Mouse (Mus musculus) cortical plate, adult 2 months (tissue): ENCODE data around the gene Ewsr1. TPM values are rescaled to one million over a fixed set of nuclear protein-coding genes. Genes with fewer than 3 reads are reported as not detected.

Experiments used
- H3K27ac ChIP-seq: fragments of 200-500 bp; 2 replicates; pipeline ENCODE4 v1.5.1; 2012; ENCODE audit warnings: low read length, control low read depth, inconsistent platforms; ENCODE audit not compliant: insufficient read depth
- H3K4me1 ChIP-seq: fragments of 200-500 bp; 2 replicates; pipeline ENCODE4 v1.6.1; 2011; ENCODE audit warnings: low read length; ENCODE audit not compliant: control insufficient read depth, insufficient read depth
- H3K4me3 ChIP-seq: fragments of 200-500 bp; 2 replicates; pipeline ENCODE4 v1.5.1; 2011; ENCODE audit warnings: mild to moderate bottlenecking, low read length, control low read depth; ENCODE audit not compliant: insufficient read depth
- CTCF ChIP-seq: fragments of 200-500 bp; IDR thresholded peaks from 2 replicates; pipeline ENCODE4 v1.5.1; 2011; ENCODE audit warnings: mild to moderate bottlenecking, control low read depth, low read length; ENCODE audit not compliant: insufficient read depth; ENCODE audit errors: extremely low read depth
- POLR2A ChIP-seq: fragments of 200-500 bp; IDR thresholded peaks from 2 replicates; pipeline ENCODE4 v1.6.1; 2011; ENCODE audit warnings: mild to moderate bottlenecking, low read length, control low read depth; ENCODE audit not compliant: insufficient read depth; ENCODE audit errors: extremely low read depth
- polyA plus RNA-seq: library from polyadenylated mRNA; depleted of rRNA; stranded (reverse); fragments of >200 nt; gene quantifications from 2 replicates; pipeline ENCODE4 v1.2.3, GENCODE M21; 2012

Ewsr1 gene
- polyA plus RNA-seq, 1 experiment = 345 TPM

- H3K4me1 ChIP-seq = no peaks in the 10 kb centered on the region
- TF ChIP-seq CTCF (no peak), POLR2A (no peak)
- no peak overlapping the region for H3K27ac ChIP-seq
- H3K4me3 ChIP-seq = no peak overlapping the region
Measured at GRCm38 (mm10) chr11:5129035-5129480, 30.0 kb upstream of the Ewsr1 start.

GRCm38 (mm10) chr11:5125713-5126112, 26.6 kb upstream of the Ewsr1 start:
- Histone ChIP-seq H3K4me1 (no peaks in the 10 kb centered on the region), H3K27ac (no peak overlapping the region), H3K4me3 (no peak overlapping the region)
- no peak for TF ChIP-seq CTCF
- no peak for TF ChIP-seq POLR2A

GRCm38 (mm10) chr11:5114931-5115581, 16.0 kb upstream of the Ewsr1 start:
- peak overlapping the region; percentile 7 for H3K4me3 ChIP-seq
- no peaks in the 10 kb centered on the region for H3K4me1 ChIP-seq
- peak; percentile 100 for TF ChIP-seq CTCF
- TF ChIP-seq POLR2A = peak; percentile 19; the same call in 1 of the 2 replicates
- no peak overlapping the region for H3K27ac ChIP-seq

- no peak overlapping the region for H3K4me3 ChIP-seq
- TF ChIP-seq CTCF (no peak), POLR2A (no peak)
- no peaks in the 10 kb centered on the region for H3K4me1 ChIP-seq
- no peak overlapping the region for H3K27ac ChIP-seq
Measured at GRCm38 (mm10) chr11:5113645-5114044, 14.6 kb upstream of the Ewsr1 start.

DNA sequence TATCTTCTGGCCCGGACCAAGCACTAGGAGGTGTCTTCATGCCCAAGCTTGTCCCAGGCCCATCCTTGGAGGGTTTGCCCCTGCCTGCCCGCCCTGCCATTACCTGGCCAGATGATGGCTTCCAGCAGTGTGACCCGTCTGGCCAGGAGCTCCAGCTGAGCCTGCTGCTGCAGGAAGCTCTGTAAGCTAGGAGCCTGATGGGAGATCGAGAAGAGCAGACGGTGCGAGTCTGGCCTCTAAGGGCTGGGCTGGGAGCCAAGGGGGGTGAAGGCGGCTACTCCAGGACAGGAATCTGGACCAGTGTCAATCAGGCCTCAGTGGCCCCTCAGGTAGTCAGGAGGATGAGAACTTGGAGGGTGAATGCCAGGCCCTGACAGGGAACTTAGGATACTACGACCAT, 10.4 kb upstream of the Ewsr1 start:
- TF ChIP-seq CTCF (no peak), POLR2A (no peak)
- Histone ChIP-seq H3K27ac (no peak overlapping the region), H3K4me3 (no peak overlapping the region), H3K4me1 (no peaks in the 10 kb centered on the region)

DNA sequence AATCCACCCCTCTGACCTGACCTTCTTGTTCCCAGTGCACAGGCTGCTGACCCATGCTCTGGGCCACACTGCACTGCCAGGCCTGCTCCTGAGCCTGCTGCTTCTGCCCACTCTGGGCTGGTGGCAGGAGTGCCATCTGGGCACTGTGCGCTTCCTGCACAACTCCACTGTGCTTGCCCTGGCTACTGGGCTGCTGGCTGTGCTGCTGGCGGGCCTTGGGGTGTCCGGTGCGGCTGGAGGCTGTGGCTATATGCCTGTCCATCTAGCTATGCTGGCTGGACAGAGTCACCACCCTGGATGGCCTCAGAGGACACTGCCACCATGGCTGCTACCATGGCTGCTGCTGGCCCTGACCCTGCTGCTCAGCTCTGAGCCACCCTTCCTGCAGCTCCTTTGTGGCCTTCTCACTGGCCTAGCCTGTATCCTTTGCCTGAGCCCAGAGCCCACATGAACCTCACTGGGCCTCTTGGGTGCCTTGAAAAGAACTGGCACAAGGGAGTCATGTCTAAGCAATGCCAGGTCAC, 5.0 kb upstream of the Ewsr1 start:
- no peak for TF ChIP-seq CTCF
- Histone ChIP-seq H3K27ac (no peak overlapping the region), H3K4me3 (no peak overlapping the region), H3K4me1 (peaks cover 4% of the 10 kb centered on the region; the same call in 1 of the 2 replicates)

- Histone ChIP-seq H3K4me1 (peaks cover 4% of the 10 kb centered on the region; the same call in 1 of the 2 replicates), H3K27ac (no peak overlapping the region), H3K4me3 (no peak overlapping the region)
- TF ChIP-seq POLR2A = no peak
- no peak for TF ChIP-seq CTCF
Measured at GRCm38 (mm10) chr11:5102384-5102783, 3.3 kb upstream of the Ewsr1 start.

DNA sequence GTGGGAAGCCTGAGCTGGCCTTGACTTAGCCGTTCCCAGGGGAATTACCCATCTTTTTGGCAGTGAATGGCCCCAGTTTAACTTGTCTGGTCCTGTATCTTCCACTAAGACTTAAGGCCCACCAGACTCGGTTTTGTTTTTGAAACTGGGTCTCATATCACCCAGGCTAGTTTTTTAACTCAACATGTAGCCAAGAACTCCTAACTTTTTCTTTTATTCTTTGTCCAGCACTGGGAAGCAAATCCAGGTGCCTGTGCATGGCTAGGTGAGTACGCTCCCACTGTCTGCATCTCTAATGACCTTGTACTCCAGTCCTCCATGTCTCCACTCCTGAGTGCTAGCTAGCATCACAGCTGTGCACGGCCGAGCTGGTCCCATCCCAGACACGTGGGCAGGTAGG, 2.6 kb upstream of the Ewsr1 start:
- TF ChIP-seq CTCF (no peak), POLR2A (no peak)
- no peak overlapping the region for H3K4me3 ChIP-seq
- H3K27ac ChIP-seq = no peak overlapping the region
- peaks cover 4% of the 10 kb centered on the region; the same call in 1 of the 2 replicates for H3K4me1 ChIP-seq

GRCm38 (mm10) chr11:5100801-5101200, 1.7 kb upstream of the Ewsr1 start:
- Histone ChIP-seq H3K4me3 (no peak overlapping the region; the same call in 1 of the 2 replicates), H3K4me1 (peaks cover 4% of the 10 kb centered on the region; the same call in 1 of the 2 replicates), H3K27ac (no peak overlapping the region)
- TF ChIP-seq POLR2A (no peak), CTCF (no peak)

- TF ChIP-seq CTCF (no peak), POLR2A (no peak)
- Histone ChIP-seq H3K4me1 (peaks cover 4% of the 10 kb centered on the region; the same call in 1 of the 2 replicates), H3K27ac (no peak overlapping the region), H3K4me3 (peak overlapping the region; percentile 61)
Measured at GRCm38 (mm10) chr11:5100283-5100682, 1.2 kb upstream of the Ewsr1 start.
